Mouse (Mus musculus): ENCODE results near the gene Hic1. TPM values are rescaled to one million over a fixed set of nuclear protein-coding genes. Genes with fewer than 3 reads are reported as not detected.

Hic1 gene
- 4.9 and 5.3 TPM in 2 replicates for polyA plus RNA-seq (2012; ENCODE audit: insufficient read depth, insufficient read length, missing spikeins)

GRCm38 (mm10) chr11:75169405-75170080, at the start of gene Hic1:
Hic1 (minus strand) TSS chr11:75169519.
- peak within 1 kb of the TSS; percentile 79 for H3K27ac ChIP-seq (replicated peaks; ENCODE audit: low read depth, low read length)
- peaks cover 5% of the 10 kb centered on the region; the same call in 1 of the 2 replicates for H3K4me1 ChIP-seq (ENCODE audit: control insufficient read depth, insufficient read depth, insufficient read length, low read length)
- peak within 1 kb of the TSS; percentile 84 for H3K4me3 ChIP-seq (ENCODE audit: insufficient read depth, low read depth, low read length)

GRCm38 (mm10) chr11:75214081-75214950, 45.0 kb upstream of the Hic1 start:
- Histone ChIP-seq H3K4me3 (ENCODE audit: insufficient read depth, low read depth, low read length) (no peak overlapping the region), H3K4me1 (ENCODE audit: control insufficient read depth, insufficient read depth, insufficient read length, low read length) (peaks cover 10% of the 10 kb centered on the region; the same call in 1 of the 2 replicates), H3K27ac (replicated peaks; ENCODE audit: low read depth, low read length) (no peak overlapping the region)

GRCm38 (mm10) chr11:75213372-75214080, 44.2 kb upstream of the Hic1 start:
- Histone ChIP-seq H3K4me1 (ENCODE audit: control insufficient read depth, insufficient read depth, insufficient read length, low read length) (peaks cover 10% of the 10 kb centered on the region; the same call in 1 of the 2 replicates), H3K27ac (replicated peaks; ENCODE audit: low read depth, low read length) (peak overlapping the region; percentile 39), H3K4me3 (ENCODE audit: insufficient read depth, low read depth, low read length) (peak overlapping the region; percentile 37)

GRCm38 (mm10) chr11:75212876-75213275, 43.6 kb upstream of the Hic1 start:
- Histone ChIP-seq H3K4me1 (ENCODE audit: control insufficient read depth, insufficient read depth, insufficient read length, low read length) (peaks cover 10% of the 10 kb centered on the region; the same call in 1 of the 2 replicates), H3K4me3 (ENCODE audit: insufficient read depth, low read depth, low read length) (no peak overlapping the region), H3K27ac (replicated peaks; ENCODE audit: low read depth, low read length) (no peak overlapping the region)

- Histone ChIP-seq H3K4me1 (ENCODE audit: control insufficient read depth, insufficient read depth, insufficient read length, low read length) (peaks cover 10% of the 10 kb centered on the region; the same call in 1 of the 2 replicates), H3K4me3 (ENCODE audit: insufficient read depth, low read depth, low read length) (no peak overlapping the region), H3K27ac (replicated peaks; ENCODE audit: low read depth, low read length) (no peak overlapping the region)
Observed at GRCm38 (mm10) chr11:75212031-75212667, 42.8 kb upstream of the Hic1 start.

DNA sequence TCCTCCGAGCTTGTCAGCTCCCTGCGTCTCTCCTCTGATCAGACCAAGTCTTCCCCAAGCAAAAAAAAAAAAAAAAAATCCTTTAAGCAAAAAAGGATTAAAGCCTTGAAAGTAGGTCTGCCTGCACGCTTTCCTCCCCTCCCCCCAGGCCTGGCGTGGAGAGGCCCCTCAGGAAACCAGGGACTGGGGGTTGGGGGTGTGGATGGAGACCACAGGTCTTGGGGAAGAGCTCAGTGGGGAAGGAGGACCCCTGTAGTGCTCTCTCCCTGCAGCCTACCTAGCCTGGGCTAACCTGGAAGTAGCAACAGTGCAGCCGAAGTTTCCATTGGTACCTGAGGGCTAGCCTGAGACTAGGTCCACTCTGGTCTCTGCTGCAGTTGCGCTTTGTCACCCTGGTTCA, 41.4 kb upstream of the Hic1 start:
- Histone ChIP-seq H3K4me1 (ENCODE audit: control insufficient read depth, insufficient read depth, insufficient read length, low read length) (peaks cover 10% of the 10 kb centered on the region; the same call in 1 of the 2 replicates), H3K4me3 (ENCODE audit: insufficient read depth, low read depth, low read length) (no peak overlapping the region), H3K27ac (replicated peaks; ENCODE audit: low read depth, low read length) (no peak overlapping the region)

DNA sequence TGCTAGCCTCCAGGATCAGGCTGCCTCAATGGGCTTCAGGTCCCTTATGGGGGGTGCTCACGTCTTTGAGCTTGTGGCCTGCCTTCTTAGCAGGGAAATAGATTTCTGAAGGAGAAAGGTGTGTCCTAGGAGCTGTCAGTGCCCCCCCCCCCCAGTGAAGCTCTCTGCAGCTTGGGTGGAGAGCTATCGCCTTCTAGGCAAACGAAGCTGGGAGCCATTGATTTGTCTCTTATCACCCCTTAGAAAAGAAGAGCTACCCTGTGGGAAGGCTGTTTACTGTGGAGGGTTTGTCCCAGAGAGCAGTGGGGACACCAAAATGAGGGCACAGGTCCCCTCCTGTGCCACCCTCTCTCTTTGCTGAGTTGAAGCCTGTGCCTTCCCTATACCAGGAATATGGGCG, 40.8 kb upstream of the Hic1 start:
- no peak overlapping the region for H3K4me3 ChIP-seq (ENCODE audit: insufficient read depth, low read depth, low read length)
- H3K4me1 ChIP-seq (ENCODE audit: control insufficient read depth, insufficient read depth, insufficient read length, low read length): peaks cover 10% of the 10 kb centered on the region; the same call in 1 of the 2 replicates
- no peak overlapping the region for H3K27ac ChIP-seq (replicated peaks; ENCODE audit: low read depth, low read length)

DNA sequence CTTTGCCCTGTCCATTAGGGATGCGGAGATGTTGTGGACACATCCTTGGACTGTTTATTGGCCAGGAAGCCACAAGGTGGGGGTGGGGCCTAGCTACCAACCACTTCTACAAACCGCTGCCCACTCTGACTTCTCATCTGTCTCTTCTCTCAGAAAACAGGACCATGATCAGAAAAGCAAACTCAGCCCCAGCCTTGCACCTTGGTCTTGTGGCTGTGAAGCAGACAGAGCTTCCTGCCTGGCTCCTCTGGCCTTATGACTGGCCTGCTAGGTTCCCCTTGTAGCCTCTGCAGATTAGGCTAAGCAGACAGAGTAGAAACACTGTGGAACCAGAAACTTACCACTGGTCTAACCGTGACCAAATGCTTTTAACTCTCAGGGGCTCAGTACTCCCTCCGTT, 40.0 kb upstream of the Hic1 start:
- Histone ChIP-seq H3K4me3 (ENCODE audit: insufficient read depth, low read depth, low read length) (no peak overlapping the region), H3K4me1 (ENCODE audit: control insufficient read depth, insufficient read depth, insufficient read length, low read length) (peaks cover 13% of the 10 kb centered on the region; the same call in 1 of the 2 replicates), H3K27ac (replicated peaks; ENCODE audit: low read depth, low read length) (no peak overlapping the region)

- no peak overlapping the region for H3K27ac ChIP-seq (replicated peaks; ENCODE audit: low read depth, low read length)
- H3K4me3 ChIP-seq (ENCODE audit: insufficient read depth, low read depth, low read length): no peak overlapping the region
- peaks cover 14% of the 10 kb centered on the region for H3K4me1 ChIP-seq (ENCODE audit: control insufficient read depth, insufficient read depth, insufficient read length, low read length)
Observed at GRCm38 (mm10) chr11:75206347-75206746, 37.0 kb upstream of the Hic1 start.

- peaks cover 14% of the 10 kb centered on the region for H3K4me1 ChIP-seq (ENCODE audit: control insufficient read depth, insufficient read depth, insufficient read length, low read length)
- no peak overlapping the region for H3K4me3 ChIP-seq (ENCODE audit: insufficient read depth, low read depth, low read length)
- no peak overlapping the region for H3K27ac ChIP-seq (replicated peaks; ENCODE audit: low read depth, low read length)
Observed at GRCm38 (mm10) chr11:75204472-75204871, 35.2 kb upstream of the Hic1 start.

GRCm38 (mm10) chr11:75203926-75204325, 34.6 kb upstream of the Hic1 start:
- Histone ChIP-seq H3K27ac (replicated peaks; ENCODE audit: low read depth, low read length) (no peak overlapping the region), H3K4me3 (ENCODE audit: insufficient read depth, low read depth, low read length) (no peak overlapping the region), H3K4me1 (ENCODE audit: control insufficient read depth, insufficient read depth, insufficient read length, low read length) (peaks cover 14% of the 10 kb centered on the region)

DNA sequence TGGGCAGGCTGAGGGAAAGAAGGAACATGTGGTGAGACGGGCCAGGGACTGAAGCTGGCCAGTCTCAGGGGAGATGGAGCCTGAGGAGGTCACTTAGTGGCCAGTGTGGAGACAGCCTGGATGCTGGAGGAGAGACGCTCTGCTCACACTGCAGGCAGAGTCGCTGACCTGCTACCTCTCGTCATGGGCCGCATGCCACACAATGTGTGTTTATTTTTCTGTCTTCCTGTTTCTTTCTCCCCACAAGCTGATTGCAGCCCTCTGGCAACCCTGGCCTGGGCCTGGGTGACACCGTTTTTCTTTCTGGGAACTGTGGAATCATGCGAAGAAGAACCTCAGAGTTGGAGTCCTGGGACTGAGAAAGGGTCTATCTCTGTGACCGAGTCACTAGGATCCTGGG, 32.4 kb upstream of the Hic1 start:
- Histone ChIP-seq H3K4me1 (ENCODE audit: control insufficient read depth, insufficient read depth, insufficient read length, low read length) (peaks cover 14% of the 10 kb centered on the region), H3K4me3 (ENCODE audit: insufficient read depth, low read depth, low read length) (no peak overlapping the region), H3K27ac (replicated peaks; ENCODE audit: low read depth, low read length) (no peak overlapping the region)

- H3K4me1 ChIP-seq (ENCODE audit: control insufficient read depth, insufficient read depth, insufficient read length, low read length): peaks cover 14% of the 10 kb centered on the region
- H3K4me3 ChIP-seq (ENCODE audit: insufficient read depth, low read depth, low read length): no peak overlapping the region
- no peak overlapping the region for H3K27ac ChIP-seq (replicated peaks; ENCODE audit: low read depth, low read length)
Observed at GRCm38 (mm10) chr11:75200935-75201334, 31.6 kb upstream of the Hic1 start.

- H3K4me1 ChIP-seq (ENCODE audit: control insufficient read depth, insufficient read depth, insufficient read length, low read length): peaks cover 14% of the 10 kb centered on the region
- H3K4me3 ChIP-seq (ENCODE audit: insufficient read depth, low read depth, low read length): no peak overlapping the region
- H3K27ac ChIP-seq (replicated peaks; ENCODE audit: low read depth, low read length): no peak overlapping the region
Observed at GRCm38 (mm10) chr11:75199951-75200350, 30.6 kb upstream of the Hic1 start.
